Mouse (Mus musculus): Measurements from ENCODE around the gene Gyg. TPM values are rescaled to one million over a fixed set of nuclear protein-coding genes. Genes with fewer than 3 reads are reported as not detected.
A peak's percentile ranks its signal among the peaks of the same experiment; 100 is the strongest.

Gyg gene
- polyA plus RNA-seq, 1 experiment from 2014 or later = 42.4 TPM

GRCm38 (mm10) chr3:20136868-20137581, 18.1 kb downstream of the Gyg start:
- H3K4me3 ChIP-seq (ENCODE audit: low read depth, low read length) = no peak overlapping the region
- no peak for TF ChIP-seq CTCF (IDR thresholded peaks at IDR 0.05; ENCODE audit: low read depth)
- no peaks in the 10 kb centered on the region for H3K9me3 ChIP-seq (ENCODE audit: control insufficient read depth)
- H3K36me3 ChIP-seq (ENCODE audit: control insufficient read depth, insufficient read depth) = peaks cover 10% of the 10 kb centered on the region
- H3K4me1 ChIP-seq (replicated peaks; ENCODE audit: control insufficient read depth, insufficient read depth, low read length) = no peaks in the 10 kb centered on the region
- H3K27ac ChIP-seq (ENCODE audit: low read depth, low read length) = no peak overlapping the region
- ATAC-seq = no peak
- H3K4me2 ChIP-seq (replicated peaks; ENCODE audit: low read depth) = no peak overlapping the region
- WGBS = 92% methylated on average over 9 of the region's 9 CpGs
- no peaks in the 10 kb centered on the region for H3K27me3 ChIP-seq (replicated peaks; ENCODE audit: control insufficient read depth, insufficient read depth, low read length)
- H3K9ac ChIP-seq (ENCODE audit: low read depth, low read length) = no peak overlapping the region

DNA sequence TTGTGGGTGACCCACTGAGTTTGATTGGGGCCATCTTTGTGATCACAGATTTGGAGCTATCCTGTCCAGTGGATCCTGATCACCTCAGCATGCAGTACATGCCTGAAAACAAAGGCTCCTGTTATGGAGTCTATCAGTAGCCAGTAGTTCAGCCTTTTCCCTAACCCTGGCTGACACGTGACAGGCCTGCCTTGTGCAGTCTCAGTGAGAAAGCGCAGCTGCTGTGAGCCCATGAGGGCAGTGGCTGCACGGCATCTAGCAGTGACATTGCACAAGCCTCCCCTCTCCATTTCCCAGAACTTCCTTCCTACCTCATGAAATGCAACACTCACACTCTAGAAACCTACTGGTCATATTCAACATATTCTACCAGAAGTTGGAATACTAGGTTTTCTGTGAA, 20.6 kb downstream of the Gyg start:
- Histone ChIP-seq H3K4me3 (ENCODE audit: low read depth, low read length) (no peak overlapping the region), H3K27ac (ENCODE audit: low read depth, low read length) (no peak overlapping the region), H3K27me3 (replicated peaks; ENCODE audit: control insufficient read depth, insufficient read depth, low read length) (no peaks in the 10 kb centered on the region), H3K4me2 (replicated peaks; ENCODE audit: low read depth) (no peak overlapping the region), H3K36me3 (ENCODE audit: control insufficient read depth, insufficient read depth) (peaks cover 10% of the 10 kb centered on the region), H3K4me1 (replicated peaks; ENCODE audit: control insufficient read depth, insufficient read depth, low read length) (no peaks in the 10 kb centered on the region), H3K9ac (ENCODE audit: low read depth, low read length) (no peak overlapping the region), H3K9me3 (ENCODE audit: control insufficient read depth) (no peaks in the 10 kb centered on the region)
- no peak for TF ChIP-seq CTCF (IDR thresholded peaks at IDR 0.05; ENCODE audit: low read depth)
- WGBS = 69% methylated on average over 3 of the region's 3 CpGs
- no peak for ATAC-seq

DNA sequence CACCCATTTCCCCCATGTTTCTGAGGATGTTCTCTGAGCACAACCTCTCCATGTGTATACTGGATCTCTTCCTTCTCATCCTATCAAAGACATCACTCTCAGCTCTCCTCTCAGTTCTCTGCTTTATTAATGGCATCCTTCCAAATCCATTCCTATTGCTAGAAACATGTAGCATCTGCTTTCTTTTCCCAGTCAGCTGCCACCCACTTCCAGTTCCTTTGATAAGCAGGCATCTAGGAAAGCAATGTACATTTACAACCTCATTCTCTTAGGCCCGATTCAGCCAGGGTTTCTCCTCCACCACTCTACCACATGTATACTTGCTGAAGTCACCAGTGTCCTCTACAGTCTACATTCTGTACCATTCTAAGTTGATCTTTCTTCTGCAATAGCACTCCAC, 21.4 kb downstream of the Gyg start:
- no peak overlapping the region for H3K9ac ChIP-seq (ENCODE audit: low read depth, low read length)
- TF ChIP-seq CTCF (IDR thresholded peaks at IDR 0.05; ENCODE audit: low read depth) = no peak
- no peaks in the 10 kb centered on the region for H3K4me1 ChIP-seq (replicated peaks; ENCODE audit: control insufficient read depth, insufficient read depth, low read length)
- no peak for ATAC-seq
- H3K36me3 ChIP-seq (ENCODE audit: control insufficient read depth, insufficient read depth) = peaks cover 10% of the 10 kb centered on the region
- no peak overlapping the region for H3K4me2 ChIP-seq (replicated peaks; ENCODE audit: low read depth)
- no peaks in the 10 kb centered on the region for H3K9me3 ChIP-seq (ENCODE audit: control insufficient read depth)
- no peaks in the 10 kb centered on the region for H3K27me3 ChIP-seq (replicated peaks; ENCODE audit: control insufficient read depth, insufficient read depth, low read length)
- H3K4me3 ChIP-seq (ENCODE audit: low read depth, low read length) = no peak overlapping the region
- 68% methylated on average over 1 of the region's 1 CpGs for whole genome bisulfite sequencing
- H3K27ac ChIP-seq (ENCODE audit: low read depth, low read length) = no peak overlapping the region

DNA sequence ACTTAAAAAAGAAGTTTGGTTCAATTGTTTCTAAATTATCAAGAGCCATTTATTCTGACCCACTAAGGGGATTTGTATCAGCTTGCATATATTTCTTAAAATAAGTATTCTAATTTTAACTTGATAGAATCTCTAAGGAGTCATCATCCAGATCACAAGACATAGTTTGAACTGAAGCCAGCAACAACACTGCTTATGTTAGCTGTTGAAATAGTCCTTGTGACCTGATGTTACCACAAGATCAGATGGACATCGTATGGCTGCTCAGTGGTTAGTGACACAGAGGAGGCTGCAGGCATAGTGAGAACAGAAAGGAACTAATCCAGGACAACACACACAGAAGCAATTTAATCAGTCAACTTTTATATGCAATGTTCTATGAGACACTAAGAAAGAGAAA, 22.4 kb downstream of the Gyg start:
- H3K27ac ChIP-seq (ENCODE audit: low read depth, low read length) = no peak overlapping the region
- 76% methylated on average over 1 of the region's 1 CpGs for WGBS
- no peak overlapping the region for H3K9ac ChIP-seq (ENCODE audit: low read depth, low read length)
- no peaks in the 10 kb centered on the region for H3K4me1 ChIP-seq (replicated peaks; ENCODE audit: control insufficient read depth, insufficient read depth, low read length)
- H3K4me3 ChIP-seq (ENCODE audit: low read depth, low read length) = no peak overlapping the region
- ATAC-seq = no peak
- no peaks in the 10 kb centered on the region for H3K27me3 ChIP-seq (replicated peaks; ENCODE audit: control insufficient read depth, insufficient read depth, low read length)
- no peaks in the 10 kb centered on the region for H3K9me3 ChIP-seq (ENCODE audit: control insufficient read depth)
- peaks cover 10% of the 10 kb centered on the region for H3K36me3 ChIP-seq (ENCODE audit: control insufficient read depth, insufficient read depth)
- H3K4me2 ChIP-seq (replicated peaks; ENCODE audit: low read depth) = no peak overlapping the region
- no peak for TF ChIP-seq CTCF (IDR thresholded peaks at IDR 0.05; ENCODE audit: low read depth)

- WGBS = 66% methylated on average over 2 of the region's 2 CpGs
- H3K4me1 ChIP-seq (replicated peaks; ENCODE audit: control insufficient read depth, insufficient read depth, low read length) = no peaks in the 10 kb centered on the region
- H3K4me2 ChIP-seq (replicated peaks; ENCODE audit: low read depth) = no peak overlapping the region
- H3K9me3 ChIP-seq (ENCODE audit: control insufficient read depth) = no peaks in the 10 kb centered on the region
- no peak for TF ChIP-seq CTCF (IDR thresholded peaks at IDR 0.05; ENCODE audit: low read depth)
- ATAC-seq = peak; percentile 36; the same call in 1 of the 2 replicates
- no peaks in the 10 kb centered on the region for H3K27me3 ChIP-seq (replicated peaks; ENCODE audit: control insufficient read depth, insufficient read depth, low read length)
- H3K27ac ChIP-seq (ENCODE audit: low read depth, low read length) = no peak overlapping the region
- no peak overlapping the region for H3K4me3 ChIP-seq (ENCODE audit: low read depth, low read length)
- H3K36me3 ChIP-seq (ENCODE audit: control insufficient read depth, insufficient read depth) = peaks cover 9% of the 10 kb centered on the region
- H3K9ac ChIP-seq (ENCODE audit: low read depth, low read length) = no peak overlapping the region
Observed at GRCm38 (mm10) chr3:20131350-20131720, 23.8 kb downstream of the Gyg start.

- 89% methylated on average over 8 of the region's 8 CpGs for WGBS
Observed at GRCm38 (mm10) chr3:20130456-20131349, 24.4 kb downstream of the Gyg start.

More at GRCm38 (mm10) chr3:20130456-20131349, 24.4 kb downstream of the Gyg start:
- TF ChIP-seq CTCF (IDR thresholded peaks at IDR 0.05; ENCODE audit: low read depth) = no peak
- Histone ChIP-seq H3K4me1 (replicated peaks; ENCODE audit: control insufficient read depth, insufficient read depth, low read length) (no peaks in the 10 kb centered on the region), H3K4me2 (replicated peaks; ENCODE audit: low read depth) (no peak overlapping the region), H3K4me3 (ENCODE audit: low read depth, low read length) (no peak overlapping the region), H3K27me3 (replicated peaks; ENCODE audit: control insufficient read depth, insufficient read depth, low read length) (no peaks in the 10 kb centered on the region), H3K36me3 (ENCODE audit: control insufficient read depth, insufficient read depth) (peaks cover 8% of the 10 kb centered on the region), H3K9ac (ENCODE audit: low read depth, low read length) (no peak overlapping the region), H3K9me3 (ENCODE audit: control insufficient read depth) (no peaks in the 10 kb centered on the region), H3K27ac (ENCODE audit: low read depth, low read length) (no peak overlapping the region)
- no peak for ATAC-seq

Measured in intestine, postnatal 0 days (tissue).